Comparison of ENCODE assay signal across 15 mouse cellular contexts in the genomic region with DNA sequence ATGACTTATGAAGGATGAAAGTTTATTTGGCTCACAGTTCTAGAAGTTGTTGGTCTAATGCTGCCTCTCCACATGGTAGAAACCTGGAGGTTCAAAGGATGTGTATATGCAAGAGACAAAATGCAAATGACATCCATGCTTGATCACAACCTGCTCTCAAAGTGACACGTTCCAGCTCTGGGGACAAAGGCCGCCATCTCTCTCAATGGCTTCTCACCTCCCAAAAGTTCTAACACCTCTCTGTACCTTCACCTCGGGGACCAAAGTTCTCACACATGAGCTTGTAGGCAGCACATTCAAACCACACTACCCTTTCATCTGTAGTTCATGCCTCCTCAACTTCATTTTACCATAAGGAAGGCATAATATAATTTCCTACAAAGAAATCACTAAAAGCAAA. TPM values are rescaled to one million over a fixed set of nuclear protein-coding genes. Genes with fewer than 3 reads are reported as not detected.
DNase-seq lines count a peak whose midpoint lies in the region; ATAC-seq and TF ChIP-seq lines count a peak whose summit lies in the region.
"Had no signal": no experiment of that assay in that cellular context is flagged by ENCODE, and none has a peak within 500 bp of the region (broad histone marks: within the 10 kb centered on the region; RNA-seq: fewer than 3 reads in every experiment).

No protein-coding gene starts in this region.

- H3K9me3 ChIP-seq in midbrain, embryonic 14.5 days (ENCODE audit: control insufficient read depth, low read length), result peaks cover 54% of the 10 kb centered on the region
- H3K9me3 ChIP-seq in midbrain, embryonic 13.5 days, result peaks cover 51% of the 10 kb centered on the region

- H3K9ac ChIP-seq in midbrain, embryonic 14.5 days (replicated peaks; ENCODE audit: low read length), result no peak overlapping the region
- H3K9ac ChIP-seq in midbrain, embryonic 13.5 days (replicated peaks), result no peak overlapping the region
- H3K9ac ChIP-seq: neural tube, embryonic 13.5 days had no signal

- TF ChIP-seq CTCF in cerebellum, adult 2 months (IDR thresholded peaks at IDR 0.05; ENCODE audit: borderline replicate concordance, insufficient read depth, low read depth, low read length), result no peak

- WGBS in midbrain, embryonic 14.5 days, result 42% methylated on average over 3 of the region's 3 CpGs
- WGBS in midbrain, embryonic 13.5 days, result 39% methylated on average over 3 of the region's 3 CpGs
- WGBS in cerebellum, adult 2 months, result 34% methylated on average over 3 of the region's 3 CpGs

- no peak for TF ChIP-seq POLR2A in cerebellum, adult 2 months (IDR thresholded peaks at IDR 0.05; ENCODE audit: borderline replicate concordance, insufficient read depth, low read length)

- H3K4me3 ChIP-seq in midbrain, embryonic 14.5 days (replicated peaks; ENCODE audit: low read depth, low read length), result no peak overlapping the region
- no peak overlapping the region for H3K4me3 ChIP-seq in midbrain, embryonic 13.5 days (replicated peaks)
- H3K4me3 ChIP-seq in cerebellum, adult 2 months (replicated peaks; ENCODE audit: insufficient read depth, low read depth, low read length), result no peak overlapping the region
- H3K4me3 ChIP-seq: neural tube, embryonic 13.5 days had no signal

- DNase-seq in heart, adult 8-10 months (ENCODE audit: low spot score), result peak; percentile 5
- no peak for DNase-seq in heart, adult 18-20 months
- peak; percentile 5 for DNase-seq in midbrain, embryonic 14.5 days
- peak; percentile 4 for DNase-seq in NIH3T3 (ENCODE audit: low read depth)
- peak; percentile 23 for DNase-seq in splenic B cell, adult 2 months (ENCODE audit: low read depth, low spot score)
- no peak for DNase-seq in cerebellum, adult 2 months
- DNase-seq: cerebellum, postnatal 36 days had no signal

- H3K4me1 ChIP-seq in midbrain, embryonic 14.5 days (ENCODE audit: control insufficient read depth, insufficient read depth, low read length), result no peaks in the 10 kb centered on the region
- H3K4me1 ChIP-seq in midbrain, embryonic 13.5 days (replicated peaks), result no peaks in the 10 kb centered on the region
- H3K4me1 ChIP-seq in cerebellum, adult 2 months (ENCODE audit: control insufficient read depth, insufficient read depth, low read length), result no peaks in the 10 kb centered on the region
- H3K4me1 ChIP-seq: neural tube, embryonic 13.5 days had no signal

- no peaks in the 10 kb centered on the region for H3K27me3 ChIP-seq in midbrain, embryonic 14.5 days (ENCODE audit: control insufficient read depth, insufficient read depth, low read length)
- H3K27me3 ChIP-seq in midbrain, embryonic 13.5 days, result no peaks in the 10 kb centered on the region
- no peaks in the 10 kb centered on the region for H3K27me3 ChIP-seq in splenic B cell, adult 2 months (ENCODE audit: control insufficient read depth, insufficient read depth, low read length, poor library complexity, severe bottlenecking)
- H3K27me3 ChIP-seq in cerebellum, adult 2 months (ENCODE audit: control insufficient read depth, insufficient read depth, low read length), result no peaks in the 10 kb centered on the region
- H3K27me3 ChIP-seq: neural tube, embryonic 13.5 days had no signal

- no peak overlapping the region for H3K4me2 ChIP-seq in midbrain, embryonic 14.5 days (ENCODE audit: low read length)
- no peak overlapping the region for H3K4me2 ChIP-seq in midbrain, embryonic 13.5 days (replicated peaks)
- H3K4me2 ChIP-seq: neural tube, embryonic 13.5 days had no signal

- no peak overlapping the region for H3K27ac ChIP-seq in midbrain, embryonic 14.5 days (replicated peaks; ENCODE audit: low read depth, low read length)
- H3K27ac ChIP-seq in midbrain, embryonic 13.5 days, result no peak overlapping the region
- no peak overlapping the region for H3K27ac ChIP-seq in cerebellum, adult 2 months (ENCODE audit: insufficient read depth, low read length)
- H3K27ac ChIP-seq: neural tube, embryonic 13.5 days had no signal

- ATAC-seq in midbrain, embryonic 14.5 days (ENCODE audit: low FRiP score, low TSS enrichment), result no peak
- ATAC-seq in midbrain, embryonic 13.5 days, result no peak
- ATAC-seq: intestine, embryonic 16.5 days had no signal

- no peaks in the 10 kb centered on the region for H3K36me3 ChIP-seq in midbrain, embryonic 14.5 days (ENCODE audit: control insufficient read depth, insufficient read depth, low read length)
- no peaks in the 10 kb centered on the region for H3K36me3 ChIP-seq in midbrain, embryonic 13.5 days
- no peaks in the 10 kb centered on the region for H3K36me3 ChIP-seq in splenic B cell, adult 2 months (ENCODE audit: control insufficient read depth, insufficient read depth, low read length, poor library complexity, severe bottlenecking)
- H3K36me3 ChIP-seq: neural tube, embryonic 13.5 days had no signal

RNA-seq across cellular contexts. Expression of a gene that starts 5.8 kb away (rescaled TPM):
- total RNA-seq in heart, adult 8-10 months (2022), result not detected
- under 1 TPM in 1 of 2 experiments, not detected in 1; 0.20 TPM for total RNA-seq in heart, adult 18-20 months (2021)
- not detected in 2 replicates for polyA plus RNA-seq in midbrain, embryonic 14.5 days (2014; fragmentation: Nextera tagmentation; extraction: Ambion mirVana)
- not detected in 2 replicates for polyA plus RNA-seq in midbrain, embryonic 13.5 days (2015; fragmentation: Nextera tagmentation; extraction: Ambion mirVana)
- polyA plus RNA-seq in cerebellum, adult 2 months (2012; rRNA removed), result not detected in 2 replicates
- total RNA-seq: heart, postnatal 25 days; megakaryocyte-erythroid progenitor cell, adult 5-6 weeks had no signal
- polyA plus RNA-seq: neural tube, embryonic 13.5 days had no signal

RNA-seq across cellular contexts. Expression of a gene that starts 9.2 kb away (rescaled TPM):
- total RNA-seq in heart, adult 8-10 months (2022), result under 1 TPM in 1 of 4 experiments, not detected in 3; 0.35 TPM
- total RNA-seq in heart, adult 18-20 months (2021), result not detected
- 0.66 and 1.8 TPM in 2 replicates for polyA plus RNA-seq in midbrain, embryonic 14.5 days (2014; fragmentation: Nextera tagmentation; extraction: Ambion mirVana)
- 0.68 and 1.0 TPM in 2 replicates for polyA plus RNA-seq in midbrain, embryonic 13.5 days (2015; fragmentation: Nextera tagmentation; extraction: Ambion mirVana)
- 0.25 and 0.43 TPM in 2 replicates for polyA plus RNA-seq in cerebellum, adult 2 months (2012; rRNA removed)

RNA-seq across cellular contexts. Expression of a gene that starts 12.0 kb away (rescaled TPM):
- under 1 TPM; 0.26 to 0.60 (median 0.41) TPM for total RNA-seq in heart, adult 8-10 months (2022)
- total RNA-seq in heart, adult 18-20 months (2021), result under 1 TPM in 1 of 2 experiments, not detected in 1; 0.28 TPM
- 12.9 and 14.2 TPM in 2 replicates for polyA plus RNA-seq in midbrain, embryonic 14.5 days (2014; fragmentation: Nextera tagmentation; extraction: Ambion mirVana)
- 13.9 and 16.2 TPM in 2 replicates for polyA plus RNA-seq in midbrain, embryonic 13.5 days (2015; fragmentation: Nextera tagmentation; extraction: Ambion mirVana)
- polyA plus RNA-seq in cerebellum, adult 2 months (2012; rRNA removed), result 2.9 and 3.5 TPM in 2 replicates

RNA-seq across cellular contexts. Expression of a gene that starts 17.2 kb away (rescaled TPM):
- total RNA-seq in heart, adult 8-10 months (2022), result under 1 TPM in 1 of 4 experiments, not detected in 3; 0.12 TPM
- not detected for total RNA-seq in heart, adult 18-20 months (2021)
- not detected in 2 replicates for polyA plus RNA-seq in midbrain, embryonic 14.5 days (2014; fragmentation: Nextera tagmentation; extraction: Ambion mirVana)
- 0.09 TPM in 1 of 2 replicates, not detected in the other for polyA plus RNA-seq in midbrain, embryonic 13.5 days (2015; fragmentation: Nextera tagmentation; extraction: Ambion mirVana)
- not detected in 2 replicates for polyA plus RNA-seq in cerebellum, adult 2 months (2012; rRNA removed)
- total RNA-seq: gastrocnemius, postnatal 4 days; heart, postnatal 25 days; left cerebral cortex, adult 8-10 months; megakaryocyte-erythroid progenitor cell, adult 5-6 weeks had no signal
- polyA plus RNA-seq: intestine, embryonic 16.5 days; neural tube, embryonic 13.5 days had no signal

RNA-seq across cellular contexts. Expression of a gene that starts 51.8 kb away (rescaled TPM):
- total RNA-seq in heart, adult 8-10 months (2022), result under 1 TPM in 3 of 4 experiments, not detected in 1; 0.12 to 0.26 (median 0.22) TPM
- total RNA-seq in heart, adult 18-20 months (2021), result under 1 TPM in 1 of 2 experiments, not detected in 1; 0.59 TPM
- polyA plus RNA-seq in midbrain, embryonic 14.5 days (2014; fragmentation: Nextera tagmentation; extraction: Ambion mirVana), result not detected in 2 replicates
- not detected in 2 replicates for polyA plus RNA-seq in midbrain, embryonic 13.5 days (2015; fragmentation: Nextera tagmentation; extraction: Ambion mirVana)
- 0.08 TPM in 1 of 2 replicates, not detected in the other for polyA plus RNA-seq in cerebellum, adult 2 months (2012; rRNA removed)
- total RNA-seq: megakaryocyte-erythroid progenitor cell, adult 5-6 weeks had no signal
- polyA plus RNA-seq: intestine, embryonic 16.5 days; large intestine, adult 2 months; neural tube, embryonic 13.5 days had no signal

Comparison
In these comparisons a context has a peak if more than half of its experiments do, and no peak if none do; other contexts are left out.
1. DNase-seq: peak in heart, adult 8-10 months (single experiment), midbrain, embryonic 14.5 days (single experiment), NIH3T3 (single experiment) and splenic B cell, adult 2 months (single experiment); none in heart, adult 18-20 months (0 of 2) and cerebellum, adult 2 months (0 of 2).